Mouse (Mus musculus) thymus, adult 18-20 months (tissue): ENCODE results near the gene Zfand5.

Source experiments
- DNase-seq, 2 experiments: peaks; one replicate each; pipeline ENCODE4 v3.0.0; 2022; ENCODE audit warnings: mixed read lengths in 2 of 2

Zfand5 gene

DNA sequence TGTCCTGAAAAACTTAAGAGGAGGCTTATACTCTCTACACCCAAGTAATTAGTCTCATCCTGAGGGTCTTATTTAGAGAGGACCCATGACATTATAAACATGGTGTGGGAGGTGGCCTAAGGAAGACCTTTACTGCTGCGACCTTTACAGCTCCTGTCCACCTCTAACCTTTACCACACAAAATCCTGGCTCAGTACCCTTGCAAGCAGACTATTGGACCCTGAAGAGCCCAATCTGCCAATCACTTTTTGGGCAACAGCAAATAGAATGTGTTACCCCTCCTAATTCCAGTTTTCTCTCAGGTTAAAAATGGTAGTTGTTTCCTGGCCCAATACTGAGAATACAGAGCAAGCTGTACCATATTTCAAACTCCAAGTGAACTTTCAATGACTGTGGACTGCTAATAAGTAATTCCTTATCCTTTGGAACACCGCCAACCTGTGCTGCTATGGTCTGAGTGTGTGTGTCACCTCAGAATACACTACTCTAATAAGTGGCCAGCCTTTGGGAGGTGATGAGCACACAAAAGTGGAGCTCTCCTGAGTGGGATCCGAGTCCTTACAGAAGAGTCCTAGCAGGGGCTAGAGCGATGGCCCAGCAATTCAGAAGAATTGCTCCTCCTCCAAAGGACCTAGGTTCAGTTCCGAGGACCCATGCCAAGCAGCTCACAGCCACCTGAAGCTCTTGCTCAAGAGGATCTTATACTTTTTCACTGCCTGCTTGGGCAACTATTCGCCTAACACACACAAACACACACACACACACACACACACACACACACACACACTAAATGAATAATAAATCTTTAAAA is 58.4 kb downstream of the Zfand5 start:
- no peak for DNase-seq

GRCm38 (mm10) chr19:21331621-21332155 is 59.6 kb downstream of the Zfand5 start:
- no peak for DNase-seq
